Mouse (Mus musculus) v-Abl transformed pro-B cells (cell line): Measurements from ENCODE around the gene Fancc.

Source experiments
- in situ Hi-C, 2 experiments: fragments of 400-800 bp; cut with MboI; formaldehyde crosslinking; loops; one replicate each; pipeline ENCODE4 v1.15.1; 2025; ENCODE audit not compliant: unreplicated experiment in 2 of 2

Gene Fancc

GRCm38 (mm10) chr13:63496646-63497582 is at the start of gene Fancc:
Fancc (minus strand) TSS chr13:63497278.
- in situ Hi-C loops, result loop anchor here in 1 of 2 experiments (5.0 kb wide), 1 partner anchor 50 kb away; no protein-coding TSS in a partner anchor

- in situ Hi-C loops, result loop anchor here (25.0 kb wide), 1 partner anchor 633 kb away; no protein-coding TSS in a partner anchor
These were observed 48.2 kb upstream of the Fancc start for GRCm38 (mm10) chr13:63545291-63545690.

GRCm38 (mm10) chr13:63544967-63545253 is 47.8 kb upstream of the Fancc start:
- in situ Hi-C loops, result loop anchor here (25.0 kb wide), 1 partner anchor 633 kb away; no protein-coding TSS in a partner anchor

DNA sequence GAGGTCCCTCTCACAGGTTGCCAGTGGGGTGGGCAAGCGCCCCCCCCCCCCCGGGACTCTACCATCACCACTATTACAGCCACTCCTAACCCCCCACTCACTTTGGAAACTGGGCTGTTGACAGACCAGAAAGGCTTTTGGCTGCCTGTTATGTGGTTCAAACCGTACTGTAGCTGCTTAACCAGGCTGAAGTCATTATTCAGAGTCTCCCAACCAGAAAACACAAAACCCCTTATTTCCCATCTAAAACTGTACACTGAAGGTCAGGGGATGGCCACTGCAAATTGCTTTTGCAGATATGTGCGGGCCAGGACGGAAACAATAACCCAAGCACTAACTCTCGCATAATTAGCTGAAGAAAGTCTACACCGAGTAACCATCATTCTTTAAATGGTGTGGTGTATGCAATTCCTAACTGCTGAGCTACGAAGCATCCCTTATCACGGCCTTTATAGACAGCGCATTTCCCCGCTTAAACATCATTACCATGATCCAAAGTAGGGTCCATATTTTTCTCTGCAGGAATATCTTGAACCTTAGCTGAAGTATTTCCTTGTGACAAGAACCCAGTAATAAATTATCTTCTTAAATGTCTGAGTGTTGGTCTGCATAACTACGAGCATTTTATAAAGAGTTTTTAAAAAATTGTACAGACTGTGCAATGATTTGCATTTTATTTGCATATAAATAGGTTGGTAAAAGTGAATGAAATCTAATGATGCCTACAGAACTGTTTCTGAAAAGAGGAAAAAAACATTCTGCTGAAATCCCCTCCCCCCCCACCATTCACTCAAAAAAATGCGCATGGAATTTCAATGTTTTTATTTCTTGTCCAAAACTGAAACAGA is 47.3 kb upstream of the Fancc start:
- in situ Hi-C loops, result loop anchor here (25.0 kb wide), 1 partner anchor 632 kb away; no protein-coding TSS in a partner anchor

DNA sequence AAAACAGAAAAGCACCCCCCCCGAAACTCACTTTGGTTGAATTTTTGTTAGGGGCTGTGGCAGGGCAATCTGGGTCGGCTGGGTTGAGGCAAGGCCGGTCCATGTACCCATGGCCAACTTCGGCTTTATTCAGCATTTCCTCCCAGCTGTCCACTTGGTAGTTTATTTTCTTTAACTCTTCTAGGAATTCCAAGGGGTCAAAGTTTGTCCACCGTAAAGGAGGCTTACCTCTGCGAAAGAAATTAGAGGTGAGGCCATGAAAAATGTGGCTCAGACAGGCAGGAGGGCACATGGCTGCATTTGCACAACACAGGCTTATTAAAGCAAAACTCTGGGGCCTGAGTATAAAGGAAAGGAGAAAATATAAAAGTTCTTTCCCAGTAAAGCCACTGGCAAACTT is 46.4 kb upstream of the Fancc start:
- in situ Hi-C loops, result loop anchor here (25.0 kb wide), 1 partner anchor 631 kb away; no protein-coding TSS in a partner anchor

GRCm38 (mm10) chr13:63542796-63543384 is 45.8 kb upstream of the Fancc start:
- in situ Hi-C loops, result loop anchor here (25.0 kb wide), 1 partner anchor 631 kb away; no protein-coding TSS in a partner anchor

GRCm38 (mm10) chr13:63541510-63541909 is 44.4 kb upstream of the Fancc start:
- in situ Hi-C loops, result loop anchor here (25.0 kb wide), 1 partner anchor 629 kb away; no protein-coding TSS in a partner anchor

GRCm38 (mm10) chr13:63540584-63540983 is 43.5 kb upstream of the Fancc start:
- in situ Hi-C loops, result loop anchor here (25.0 kb wide), 1 partner anchor 628 kb away; no protein-coding TSS in a partner anchor

DNA sequence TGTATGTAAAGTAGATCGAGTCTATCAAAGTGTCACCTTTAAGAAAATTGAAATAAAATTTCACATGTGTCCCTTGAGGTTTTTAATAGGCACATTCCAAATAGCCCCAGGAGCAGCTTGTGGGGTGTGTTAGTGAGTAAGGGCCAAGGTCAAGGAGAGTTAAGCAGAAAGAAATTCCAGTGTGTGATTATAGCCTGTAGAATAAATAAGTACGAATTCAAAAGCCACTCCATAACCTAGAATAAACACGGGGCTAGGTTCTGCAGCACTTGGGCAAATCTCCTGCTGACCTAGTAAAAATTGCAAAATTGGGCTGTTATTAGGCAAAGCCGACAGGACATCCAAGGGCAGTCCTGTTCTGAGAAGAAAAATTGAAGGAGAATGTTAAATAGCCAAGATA is 37.9 kb upstream of the Fancc start:
- in situ Hi-C loops, result loop anchor here (25.0 kb wide), 1 partner anchor 623 kb away; no protein-coding TSS in a partner anchor

DNA sequence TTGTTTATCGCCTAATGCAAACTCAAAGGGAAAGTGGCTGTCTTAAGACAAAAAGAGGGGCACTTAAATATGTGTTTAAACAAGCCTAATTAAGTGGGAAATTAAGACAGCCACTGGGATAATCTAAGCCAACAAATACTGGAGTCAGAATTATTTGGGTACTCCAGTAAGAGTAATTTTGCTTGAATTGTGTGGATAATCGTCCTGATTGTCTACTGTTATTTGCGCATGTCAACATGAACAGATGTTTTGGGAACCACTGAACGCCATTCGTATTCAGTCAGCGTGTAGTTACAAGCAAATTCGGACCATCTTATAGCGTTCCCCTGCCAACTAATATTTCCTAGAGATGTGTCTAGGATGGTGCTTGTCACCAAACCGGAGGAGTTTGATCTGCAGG is 33.8 kb upstream of the Fancc start:
- in situ Hi-C loops, result loop anchor here (25.0 kb wide), 1 partner anchor 619 kb away; no protein-coding TSS in a partner anchor

DNA sequence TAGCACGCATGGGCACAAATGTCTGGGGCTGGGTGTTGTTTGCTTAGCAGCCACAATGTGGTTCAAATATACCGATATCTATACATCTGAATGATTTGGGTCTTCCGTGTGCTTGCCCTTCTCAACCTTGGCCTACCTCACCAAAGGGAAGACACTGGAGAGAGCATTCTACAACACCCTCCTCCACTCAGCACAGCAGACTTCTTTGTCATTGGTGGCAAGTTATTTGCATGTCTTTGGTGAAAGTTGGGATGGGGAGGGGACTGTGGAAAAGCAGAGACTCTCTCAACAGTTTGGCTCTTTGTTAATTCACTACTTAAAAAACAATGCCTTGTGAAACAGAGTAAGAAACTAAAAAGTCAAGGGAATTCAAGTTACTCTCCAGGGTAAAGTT is 33.3 kb upstream of the Fancc start:
- in situ Hi-C loops, result loop anchor here (25.0 kb wide), 1 partner anchor 618 kb away; no protein-coding TSS in a partner anchor

- in situ Hi-C loops, result loop anchor here (5.0 to 25.0 kb wide), 3 partner anchors 33 to 617 kb away; no protein-coding TSS in a partner anchor
These were observed 32.7 kb upstream of the Fancc start for GRCm38 (mm10) chr13:63529602-63530370.

DNA sequence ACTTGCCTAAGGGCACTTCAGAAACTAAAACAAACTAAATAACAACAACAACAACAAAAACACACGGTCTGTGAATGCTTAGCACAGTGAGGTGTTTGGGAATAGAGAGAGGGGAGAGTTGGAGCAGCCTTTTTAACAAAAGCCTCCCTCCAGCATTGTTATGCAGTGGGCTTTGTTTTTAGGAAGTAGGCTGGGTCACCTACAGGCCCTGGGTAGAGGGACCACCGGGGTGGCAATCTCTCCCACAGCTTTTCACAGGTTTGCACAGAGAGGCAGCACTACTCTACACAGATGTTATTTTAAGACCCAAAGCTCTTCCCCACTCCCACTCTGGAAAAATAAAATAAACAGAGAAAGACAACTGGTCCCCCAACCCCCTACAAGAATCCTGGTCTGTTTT is 31.8 kb upstream of the Fancc start:
- in situ Hi-C loops, result loop anchor here (5.0 to 25.0 kb wide), 3 partner anchors 33 to 617 kb away; no protein-coding TSS in a partner anchor

DNA sequence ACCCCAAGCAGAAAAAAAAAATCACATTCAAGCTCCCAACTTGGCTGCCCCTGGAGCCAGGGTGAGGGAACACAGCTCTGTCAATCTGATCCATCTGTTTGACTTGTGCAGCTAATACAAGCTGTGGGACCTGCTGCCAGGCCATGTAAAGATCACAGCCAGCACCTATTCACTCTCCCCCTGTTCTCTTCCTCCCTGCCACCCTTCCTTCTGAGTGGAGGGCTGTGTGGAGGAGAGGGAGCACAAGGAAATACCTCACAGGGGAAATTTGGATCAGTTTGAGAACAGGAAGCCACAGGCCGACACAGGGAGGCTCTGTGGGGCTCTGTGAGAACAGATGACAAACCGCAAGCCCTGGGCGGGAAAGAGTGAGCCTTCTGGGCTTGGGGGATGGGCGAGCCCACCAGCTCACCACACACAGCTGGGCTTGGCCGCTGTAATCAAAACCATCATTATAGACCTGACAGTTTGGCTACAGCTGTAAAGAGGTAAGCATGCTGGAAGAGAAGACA is 31.1 kb upstream of the Fancc start:
- in situ Hi-C loops, result loop anchor here (5.0 to 25.0 kb wide), 3 partner anchors 34 to 616 kb away; no protein-coding TSS in a partner anchor

GRCm38 (mm10) chr13:63525571-63526197 is 28.6 kb upstream of the Fancc start:
- in situ Hi-C loops, result loop anchor here (5.0 to 25.0 kb wide), 3 partner anchors 37 to 613 kb away; no protein-coding TSS in a partner anchor

- in situ Hi-C loops, result loop anchor here (5.0 to 25.0 kb wide), 3 partner anchors 37 to 613 kb away; no protein-coding TSS in a partner anchor
These were observed 27.8 kb upstream of the Fancc start for GRCm38 (mm10) chr13:63524608-63525570.

GRCm38 (mm10) chr13:63524061-63524460 is 27.0 kb upstream of the Fancc start:
- in situ Hi-C loops, result no loop called here
